Mouse (Mus musculus): ENCODE measurements around the gene Btbd9.
"Not testable (repeated sequence)": the region's sequence is repeated elsewhere in the genome, so short reads cannot be mapped to it uniquely, and the experiment has no call there.

The Btbd9 gene

GRCm38 (mm10) chr17:30556512-30556911, 19.8 kb downstream of the Btbd9 start:
- no peak for DNase-seq (ENCODE audit: low read depth)

GRCm38 (mm10) chr17:30553027-30553937, 23.0 kb downstream of the Btbd9 start:
- no peak for DNase-seq (ENCODE audit: low read depth)

DNA sequence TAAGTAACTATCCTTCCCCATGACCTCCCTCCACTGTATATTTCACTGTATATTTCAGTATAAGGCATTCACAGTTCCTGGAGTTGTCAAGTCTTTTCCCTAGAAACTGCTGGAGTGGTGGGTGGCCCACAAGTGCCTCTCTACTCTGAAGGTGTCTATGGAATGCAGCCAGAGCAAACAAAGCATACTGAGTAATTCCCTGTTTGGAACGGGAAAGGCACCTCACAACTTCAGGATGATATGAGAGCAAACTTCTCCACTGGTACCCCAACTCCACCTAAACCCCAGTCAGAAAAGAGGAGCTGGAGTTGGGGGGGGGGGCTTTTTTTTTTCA, 25.5 kb downstream of the Btbd9 start:
- no peak for DNase-seq (ENCODE audit: low read depth)

DNA sequence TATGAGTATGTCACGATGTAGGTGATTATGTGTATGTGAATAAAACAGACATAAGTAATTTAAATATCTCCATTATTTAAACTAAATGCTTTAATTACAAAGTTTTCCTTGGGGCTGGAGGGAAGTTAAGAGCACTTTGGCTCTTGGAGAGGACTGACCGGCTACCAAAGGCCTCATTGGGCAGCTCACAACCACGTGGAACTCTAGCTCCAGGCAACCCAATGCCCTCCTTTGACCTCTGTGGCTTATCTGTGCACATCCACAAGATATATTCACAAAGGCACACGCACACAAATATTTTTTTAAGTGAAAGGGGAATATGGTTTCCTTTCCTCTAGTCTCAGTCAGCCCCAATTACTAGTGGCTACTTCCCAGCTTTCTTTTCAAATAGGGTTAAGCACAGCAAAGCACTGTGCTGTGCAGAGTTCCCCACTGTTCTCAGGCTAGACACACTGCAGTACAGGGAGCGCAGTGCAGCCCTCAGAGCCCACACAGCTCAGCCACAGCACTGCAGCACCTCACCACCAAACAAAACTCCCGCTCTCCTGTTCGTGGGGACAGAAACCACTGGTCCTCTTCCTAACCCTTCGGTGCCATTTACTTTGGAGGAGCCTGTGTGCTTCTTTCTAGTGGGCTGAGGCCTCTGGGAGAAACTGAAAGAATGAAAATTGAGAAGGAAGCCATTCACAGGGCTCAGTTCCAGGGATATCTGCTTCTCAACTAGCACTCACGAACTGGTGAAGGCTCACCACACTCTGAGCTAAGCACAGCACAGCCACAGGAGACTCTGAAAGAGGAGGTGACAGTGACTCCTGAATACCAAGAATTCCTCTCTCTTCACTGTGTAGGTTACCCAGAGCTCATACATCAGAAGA, 26.2 kb downstream of the Btbd9 start:
- DNase-seq (ENCODE audit: low read depth), result no peak

GRCm38 (mm10) chr17:30539098-30539497, 37.2 kb downstream of the Btbd9 start:
- DNase-seq (ENCODE audit: low read depth), result no peak

GRCm38 (mm10) chr17:30536651-30537050, 39.6 kb downstream of the Btbd9 start:
- no peak for DNase-seq (ENCODE audit: low read depth)

DNA sequence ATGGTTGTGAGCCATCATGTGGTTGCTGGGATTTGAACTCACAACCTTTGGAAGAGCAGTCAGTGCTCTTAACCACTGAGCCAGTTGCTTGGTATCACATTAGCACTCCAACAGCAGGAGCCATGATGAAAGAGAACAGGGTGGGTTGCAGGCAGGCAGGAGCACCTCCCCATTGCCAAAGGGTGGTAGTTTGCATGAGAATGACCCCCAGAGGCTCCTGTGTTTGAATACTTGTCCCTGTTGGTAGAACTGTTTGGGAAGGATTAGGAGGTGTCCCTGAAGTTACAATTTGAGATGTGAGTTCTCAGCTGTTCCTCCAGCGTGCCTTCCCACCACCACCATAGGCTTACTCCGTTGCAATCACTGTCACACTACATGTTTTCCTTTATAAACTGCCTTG, 43.2 kb downstream of the Btbd9 start:
- DNase-seq (ENCODE audit: low read depth), result no peak

GRCm38 (mm10) chr17:30530542-30530940, 45.7 kb downstream of the Btbd9 start:
- DNase-seq (ENCODE audit: low read depth), result no peak

DNA sequence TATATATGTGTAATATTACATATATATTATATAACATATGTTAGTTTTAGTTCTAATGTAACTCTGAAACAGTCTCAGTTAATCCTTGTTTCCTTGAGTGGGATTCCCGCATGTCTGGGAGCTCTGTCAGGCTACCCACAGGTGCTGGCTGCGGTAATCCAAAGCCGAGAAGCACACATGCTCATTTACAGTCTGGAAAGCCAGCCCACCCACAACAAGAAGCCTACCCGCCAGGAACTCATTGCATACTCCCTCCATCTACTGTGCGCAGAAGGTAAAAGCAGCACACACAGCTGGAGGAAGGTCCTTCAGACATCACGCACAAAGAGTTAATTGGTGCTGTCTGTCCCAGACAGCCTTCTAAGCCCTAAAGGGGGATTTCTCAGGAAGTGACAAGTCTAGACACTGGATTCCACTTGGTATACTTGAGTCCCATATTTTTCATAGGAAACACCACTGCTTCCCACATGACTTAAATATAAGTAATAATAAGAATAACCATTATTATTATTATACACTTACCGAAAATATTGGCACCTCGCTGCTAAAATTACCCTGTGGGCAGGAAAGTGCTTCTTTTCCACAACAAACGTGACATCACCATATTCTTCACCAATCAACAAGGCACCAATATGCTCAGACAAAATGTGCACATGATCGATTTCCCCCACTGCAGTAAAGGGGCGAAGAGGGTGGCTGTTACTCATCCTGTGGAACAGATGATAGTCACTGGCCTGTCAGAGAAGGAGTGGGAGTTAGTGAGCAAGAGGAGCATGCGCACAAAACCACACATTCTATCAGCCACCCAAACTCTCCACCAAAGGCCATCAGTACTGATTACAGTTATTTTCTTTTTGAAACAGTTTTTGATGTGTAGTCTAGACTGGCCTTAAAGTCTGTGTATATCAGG, 46.4 kb downstream of the Btbd9 start:
- no peak for DNase-seq (ENCODE audit: low read depth)

DNA sequence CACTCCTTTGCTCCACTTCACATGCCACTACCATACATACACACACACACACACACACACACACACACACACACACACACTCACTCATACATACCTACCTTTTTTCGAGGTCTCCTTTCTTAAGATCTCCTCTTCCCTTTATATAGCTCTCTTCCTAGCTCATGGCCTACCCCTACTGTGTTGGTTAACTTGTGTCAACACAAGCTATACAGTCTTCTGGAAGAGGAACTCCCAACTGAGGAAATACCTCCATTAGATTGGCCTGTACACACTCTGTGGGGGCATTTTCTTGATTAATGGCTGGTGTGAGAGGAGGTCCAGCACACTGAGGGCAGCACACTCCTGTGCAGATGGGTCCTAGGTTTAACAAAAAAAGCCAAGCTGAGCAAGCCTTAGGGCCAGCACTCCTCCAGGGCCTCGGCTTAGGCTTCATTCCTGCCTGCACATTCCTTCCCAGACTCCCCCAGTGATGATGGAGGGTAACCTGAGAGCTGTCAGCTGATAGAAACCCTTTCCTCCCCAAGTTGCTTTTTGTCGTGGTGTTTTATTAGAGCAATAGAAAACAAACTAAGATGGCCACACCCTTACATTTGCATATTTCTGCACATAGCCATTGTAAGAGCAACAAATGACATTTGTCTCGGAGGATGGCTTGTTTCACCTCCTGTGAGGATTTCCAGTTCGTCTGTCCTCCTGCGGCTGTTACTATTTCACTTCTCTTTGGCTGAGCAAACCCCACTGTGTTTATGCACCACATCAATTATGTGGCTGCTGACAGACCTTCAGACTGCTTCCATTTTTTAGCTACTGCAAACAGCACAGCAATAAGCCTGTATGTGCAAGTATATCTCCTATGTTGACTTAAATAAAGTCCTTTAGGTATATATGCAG, 50.6 kb downstream of the Btbd9 start:
- DNase-seq (ENCODE audit: low read depth), result no peak

GRCm38 (mm10) chr17:30524451-30524850, 51.8 kb downstream of the Btbd9 start:
- DNase-seq (ENCODE audit: low read depth), result no peak

DNA sequence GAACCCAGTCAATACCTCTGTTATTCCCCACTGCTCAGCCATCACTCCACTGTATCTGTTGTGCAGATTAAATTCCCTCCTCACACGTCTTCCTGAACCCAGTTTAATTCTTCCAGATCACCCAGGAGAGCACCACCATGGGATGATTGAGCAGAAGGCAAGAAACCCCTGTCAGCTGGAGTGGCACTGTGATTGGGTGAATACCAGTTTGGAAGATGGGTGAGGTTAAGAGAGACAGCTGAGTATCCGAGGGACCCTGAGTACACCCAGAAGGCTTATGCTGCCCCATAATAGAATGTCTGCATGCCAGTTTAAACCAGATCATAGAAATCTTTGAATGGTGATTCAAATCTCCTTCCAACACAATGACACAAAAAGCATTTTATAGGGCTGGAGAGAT, 52.5 kb downstream of the Btbd9 start:
- no peak for DNase-seq (ENCODE audit: low read depth)

DNA sequence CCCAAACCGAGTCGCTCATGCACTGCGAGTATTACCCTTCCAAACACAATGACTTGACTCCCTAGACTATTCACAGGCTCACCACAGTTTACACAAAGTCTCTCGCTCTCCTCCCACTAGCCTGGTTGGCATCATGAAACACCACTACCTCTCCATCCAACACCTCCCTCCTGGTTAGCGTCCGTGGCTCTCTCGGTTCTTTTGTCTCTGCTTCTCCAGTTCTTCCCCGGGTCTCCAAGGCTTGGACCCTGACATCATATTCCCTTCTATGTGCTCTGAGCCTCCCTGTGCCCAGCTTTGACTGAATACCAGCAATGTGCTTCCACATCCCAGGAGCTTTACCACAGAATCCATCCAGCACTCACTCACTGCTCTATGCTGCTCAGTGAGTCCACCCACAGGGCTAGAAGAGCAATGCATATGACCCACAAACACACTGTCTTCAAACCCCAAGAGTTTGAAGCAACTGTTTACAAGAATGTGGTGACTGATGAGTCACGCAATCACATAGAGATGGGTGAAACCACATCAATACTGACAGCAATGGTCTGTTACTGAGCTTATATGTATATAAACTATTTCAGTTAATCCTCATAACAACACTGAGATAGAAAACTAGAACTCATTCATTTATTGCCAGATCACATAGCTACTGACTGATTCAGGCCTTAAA, 53.7 kb downstream of the Btbd9 start:
- no peak for DNase-seq (ENCODE audit: low read depth)

- not testable (repeated sequence) for DNase-seq (ENCODE audit: low read depth)
Measured at GRCm38 (mm10) chr17:30519172-30519512, 57.1 kb downstream of the Btbd9 start.

DNA sequence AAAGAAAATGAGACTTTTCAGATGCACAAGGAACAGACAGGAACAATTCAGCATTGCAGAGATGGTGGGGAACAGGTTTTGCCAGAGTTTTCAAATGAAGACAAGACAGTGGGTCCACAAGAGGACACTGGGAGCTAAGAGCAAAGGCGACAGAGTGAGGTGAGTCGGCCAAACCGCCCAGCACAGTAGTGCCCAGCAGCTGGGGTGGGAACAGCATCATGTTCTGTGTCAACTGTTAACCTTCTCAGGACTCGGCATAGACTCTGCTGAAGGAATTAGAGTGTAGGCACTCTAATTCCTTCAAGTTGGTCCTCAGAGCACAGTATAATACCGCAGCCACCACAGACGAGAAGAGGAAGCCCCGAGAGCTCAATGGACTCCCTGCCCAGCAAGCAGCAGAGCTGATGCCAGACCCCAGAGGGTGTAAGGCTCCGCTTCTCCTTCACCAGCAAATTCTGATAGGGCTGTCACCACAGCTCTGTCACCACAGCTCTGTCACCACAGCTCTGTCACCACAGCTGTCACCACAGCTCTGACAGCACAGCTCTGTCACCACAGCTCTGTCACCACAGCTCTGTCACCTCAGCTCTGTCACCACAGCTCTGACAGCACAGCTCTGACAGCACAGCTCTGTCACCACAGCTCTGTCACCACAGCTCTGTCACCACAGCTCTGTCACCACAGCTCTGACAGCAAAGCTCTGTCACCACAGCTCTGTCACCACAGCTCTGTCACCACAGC, 57.7 kb downstream of the Btbd9 start:
- DNase-seq (ENCODE audit: low read depth), result no peak

DNA sequence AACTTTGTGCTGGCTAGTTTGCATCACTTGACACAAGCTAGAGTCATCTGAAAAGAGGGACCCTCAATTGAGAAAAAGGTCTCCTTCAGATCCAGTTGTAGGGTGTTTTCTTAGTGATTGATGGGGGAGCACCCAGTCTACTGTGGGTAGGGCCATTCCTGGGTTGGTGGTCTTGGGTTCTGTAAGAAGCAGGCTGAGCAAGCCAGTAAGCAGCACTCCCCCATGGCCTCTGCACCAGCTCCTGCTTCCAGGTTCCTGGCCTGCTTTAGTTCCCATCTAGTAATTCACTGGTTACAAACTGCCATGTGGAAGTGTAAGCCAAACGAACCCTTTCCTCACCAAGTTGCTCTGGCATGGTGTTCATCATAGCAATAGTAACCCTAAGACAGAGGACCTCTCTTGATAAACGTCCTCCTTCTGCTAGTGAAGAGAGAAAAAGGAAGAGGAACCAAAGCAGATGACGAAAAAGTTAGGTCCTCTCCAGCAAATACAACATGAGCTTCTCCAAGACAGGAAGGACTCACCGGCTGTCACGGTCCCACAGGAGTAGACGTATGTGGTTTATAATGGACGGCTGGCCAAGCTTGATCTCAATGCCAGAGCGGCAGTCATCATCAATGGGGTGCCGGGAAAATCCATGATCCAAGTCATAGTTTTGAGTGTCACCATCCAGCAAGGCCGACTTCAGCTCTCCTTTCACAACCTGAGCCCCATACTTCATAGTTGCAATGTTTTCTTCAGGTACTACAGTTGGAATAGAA, 59.5 kb downstream of the Btbd9 start:
- no peak for DNase-seq (ENCODE audit: low read depth)

DNA sequence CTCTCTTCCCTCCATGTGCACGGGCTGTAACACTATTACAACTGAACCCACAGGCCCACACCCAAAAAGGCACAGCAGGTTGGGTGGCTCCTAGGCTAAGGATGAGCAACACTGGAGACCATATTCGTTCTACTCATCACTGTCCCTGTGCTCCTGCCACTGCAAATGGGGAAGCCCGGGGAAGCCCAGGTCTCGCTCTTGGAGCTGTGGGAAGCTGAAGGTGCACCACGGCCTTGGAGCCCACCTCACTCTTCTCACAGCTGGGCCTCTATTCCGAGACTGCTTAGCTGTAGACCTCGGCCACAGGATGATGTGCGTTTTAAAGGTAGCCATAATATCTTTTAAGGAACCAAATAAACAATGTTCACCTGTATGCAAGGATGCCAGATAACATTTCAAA, 60.9 kb downstream of the Btbd9 start:
- no peak for DNase-seq (ENCODE audit: low read depth)

DNA sequence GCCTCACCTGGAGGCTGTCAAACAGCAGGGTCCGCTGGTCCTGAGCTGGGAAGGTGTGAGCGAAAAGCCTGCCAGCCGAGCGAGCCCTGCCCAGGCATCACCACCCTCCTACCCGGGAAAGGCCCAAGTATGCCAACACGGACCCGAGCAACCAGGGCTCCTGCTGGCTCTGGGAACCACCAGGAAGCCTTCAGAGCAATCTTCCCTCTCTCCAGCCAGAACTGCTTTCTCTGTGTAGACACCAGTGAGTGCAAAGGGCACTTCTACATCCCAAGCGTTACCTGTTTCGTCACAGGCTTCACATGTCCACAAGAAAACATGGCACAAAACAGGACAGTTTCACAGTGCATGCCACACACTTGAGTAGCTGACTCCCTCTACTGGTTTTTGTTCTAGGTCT, 63.3 kb downstream of the Btbd9 start:
- DNase-seq (ENCODE audit: low read depth), result no peak

GRCm38 (mm10) chr17:30512531-30512930, 63.8 kb downstream of the Btbd9 start:
- DNase-seq (ENCODE audit: low read depth), result no peak
